Mouse (Mus musculus) erythroid progenitor cell, adult 5-6 weeks (primary cell): ENCODE measurements around the gene Hsf2bp. TPM values are rescaled to one million over a fixed set of nuclear protein-coding genes. Genes with fewer than 3 reads are reported as not detected.

Experiments used
- total RNA-seq, 2 experiments: library from RNA; stranded (forward) in 1 of 2; stranded (reverse) in 1 of 2; fragments of 150-400 nt in 1 of 2; fragments of 186-747, 209-891 nt in 1 of 2; gene quantifications; 2 replicates each; pipeline versions ENCODE4 v1.2.3 to v1.2.4; 2015 to 2017; ENCODE audit warnings: low replicate concordance in 2 of 2

The Hsf2bp gene
- total RNA-seq, 2 experiments from 2014 or later, result not detected

Other genes with a start within 250 kb of the Hsf2bp start
- 7.6 and 9.2 TPM in 2 replicates for gene Sik1, start 180.5 kb downstream of the Hsf2bp start, total RNA-seq (2015; ENCODE audit: low replicate concordance)
- 2.2 and 5.9 TPM in 2 replicates for gene Sik1, start 180.5 kb downstream of the Hsf2bp start, total RNA-seq (2017; ENCODE audit: low replicate concordance)
- gene Rrp1b, start 249 bp downstream of the Hsf2bp start, total RNA-seq (2015; ENCODE audit: low replicate concordance), result 4.0 and 8.8 TPM in 2 replicates
- gene Rrp1b, start 249 bp downstream of the Hsf2bp start, total RNA-seq (2017; ENCODE audit: low replicate concordance), result 1.5 and 5.4 TPM in 2 replicates
- 0.42 TPM in 1 of 2 replicates, not detected in the other for gene Notch3, start 130.5 kb upstream of the Hsf2bp start, total RNA-seq (2015; ENCODE audit: low replicate concordance)
- 0.26 TPM in 1 of 2 replicates, not detected in the other for gene Notch3, start 130.5 kb upstream of the Hsf2bp start, total RNA-seq (2017; ENCODE audit: low replicate concordance)
- gene Ephx3, start 153.2 kb upstream of the Hsf2bp start, total RNA-seq (2015; ENCODE audit: low replicate concordance), result 0.84 TPM in 1 of 2 replicates, not detected in the other
- gene Ephx3, start 153.2 kb upstream of the Hsf2bp start, total RNA-seq (2017; ENCODE audit: low replicate concordance), result 1.4 and 2.7 TPM in 2 replicates
- 116 and 144 TPM in 2 replicates for gene Brd4, start 248.4 kb upstream of the Hsf2bp start, total RNA-seq (2015; ENCODE audit: low replicate concordance)
- gene Brd4, start 248.4 kb upstream of the Hsf2bp start, total RNA-seq (2017; ENCODE audit: low replicate concordance), result 61.8 and 82.5 TPM in 2 replicates